Mouse (Mus musculus) E14TG2a.4 (cell line): Measurements from ENCODE around the gene Olfr710.
"Not testable (repeated sequence)": the region's sequence is repeated elsewhere in the genome, so short reads cannot be mapped to it uniquely, and the experiment has no call there.

Experiments used
- CTCF ChIP-seq: conservative IDR thresholded peaks from 2 replicates; pipeline ENCODE4 v1.5.1; 2014; ENCODE audit warnings: low read length
- NANOG ChIP-seq: IDR thresholded peaks from 2 replicates; pipeline ENCODE4 v1.6.1; 2014; ENCODE audit warnings: borderline replicate concordance, low read length, mixed read lengths

DNA sequence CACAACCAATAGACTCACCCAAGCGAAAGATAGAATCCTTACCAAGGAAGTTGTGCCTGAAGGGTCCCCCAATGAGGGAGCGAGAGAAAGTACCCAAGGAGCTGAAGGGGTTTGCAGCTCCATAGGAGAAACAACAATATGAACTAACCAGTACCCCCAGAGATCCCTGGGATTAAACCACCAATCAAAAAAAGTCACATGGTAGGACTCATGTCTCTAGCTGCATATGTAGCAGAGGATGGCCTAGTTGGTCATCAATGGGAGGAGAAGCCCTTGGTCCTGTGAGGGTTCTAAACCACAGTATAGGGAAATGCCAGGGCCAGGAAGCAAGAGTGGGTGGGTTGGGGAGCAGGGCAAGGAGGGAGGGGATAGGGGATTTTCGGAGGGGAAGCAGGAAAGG, 47.0 kb downstream of the Olfr710 start, which contains the start of gene Olfr707:
- not testable (repeated sequence) for TF ChIP-seq CTCF, NANOG
